Mouse (Mus musculus) left cerebral cortex, adult 2 months (tissue): ENCODE results near the gene F11r. TPM values are rescaled to one million over a fixed set of nuclear protein-coding genes. Genes with fewer than 3 reads are reported as not detected.
"Not testable (repeated sequence)": the region's sequence is repeated elsewhere in the genome, so short reads cannot be mapped to it uniquely, and the experiment has no call there.

ENCODE experiments used
- DNase-seq, 2 experiments: peaks; one replicate each; pipeline ENCODE4 v3.0.0; 2021 to 2022; ENCODE audit warnings: low spot score in 2 of 2, mixed read lengths in 1 of 2; ENCODE audit errors: extremely low spot score in 1 of 2
- H3K27ac ChIP-seq: fragments of 200-600 bp; 2 replicates; pipeline ENCODE4 v1.8.1; 2022
- H3K4me3 ChIP-seq: fragments of 200-600 bp; 2 replicates; pipeline ENCODE4 v1.8.1; 2022
- CTCF ChIP-seq: fragments of 200-600 bp; IDR thresholded peaks from 2 replicates; pipeline ENCODE4 v1.8.1; 2022; ENCODE audit warnings: antibody characterized with exemption, mild to moderate bottlenecking, moderate library complexity
- intact Hi-C: fragments of 180-260 bp; cut with DNase I; formaldehyde crosslinking; loops from one replicate; pipeline ENCODE4 v1.15.1; 2025
- total RNA-seq, 2 experiments: library from RNA; stranded (reverse); gene quantifications; 2 replicates each; pipeline ENCODE4 v1.2.3; 2021

The F11r gene
- total RNA-seq, 2 experiments from 2014 or later, result 4.9 to 6.2 TPM

DNA sequence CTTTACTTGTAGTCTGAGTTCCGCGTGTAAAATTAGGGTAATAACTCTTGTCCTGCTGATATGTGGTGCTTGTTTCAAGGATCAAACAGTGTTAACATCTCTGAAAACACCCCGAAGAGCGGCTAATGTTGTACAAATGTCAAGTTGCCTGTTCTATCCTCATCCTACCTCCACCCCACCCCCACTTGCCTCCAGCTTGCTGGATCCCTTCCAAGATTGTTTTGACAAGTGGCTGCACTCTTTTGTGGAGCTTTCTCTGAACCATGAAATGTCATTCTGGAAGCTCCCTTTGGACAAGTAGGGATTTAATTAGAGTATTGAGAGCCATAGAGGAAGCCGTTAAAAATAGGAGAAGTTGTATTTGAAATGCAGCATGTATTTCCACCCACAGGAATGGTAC is 22.5 kb downstream of the F11r start:
- no peak overlapping the region for H3K27ac ChIP-seq
- intact Hi-C loops, result no loop called here
- H3K4me3 ChIP-seq, result no peak overlapping the region
- no peak for TF ChIP-seq CTCF
- DNase-seq, result no peak

DNA sequence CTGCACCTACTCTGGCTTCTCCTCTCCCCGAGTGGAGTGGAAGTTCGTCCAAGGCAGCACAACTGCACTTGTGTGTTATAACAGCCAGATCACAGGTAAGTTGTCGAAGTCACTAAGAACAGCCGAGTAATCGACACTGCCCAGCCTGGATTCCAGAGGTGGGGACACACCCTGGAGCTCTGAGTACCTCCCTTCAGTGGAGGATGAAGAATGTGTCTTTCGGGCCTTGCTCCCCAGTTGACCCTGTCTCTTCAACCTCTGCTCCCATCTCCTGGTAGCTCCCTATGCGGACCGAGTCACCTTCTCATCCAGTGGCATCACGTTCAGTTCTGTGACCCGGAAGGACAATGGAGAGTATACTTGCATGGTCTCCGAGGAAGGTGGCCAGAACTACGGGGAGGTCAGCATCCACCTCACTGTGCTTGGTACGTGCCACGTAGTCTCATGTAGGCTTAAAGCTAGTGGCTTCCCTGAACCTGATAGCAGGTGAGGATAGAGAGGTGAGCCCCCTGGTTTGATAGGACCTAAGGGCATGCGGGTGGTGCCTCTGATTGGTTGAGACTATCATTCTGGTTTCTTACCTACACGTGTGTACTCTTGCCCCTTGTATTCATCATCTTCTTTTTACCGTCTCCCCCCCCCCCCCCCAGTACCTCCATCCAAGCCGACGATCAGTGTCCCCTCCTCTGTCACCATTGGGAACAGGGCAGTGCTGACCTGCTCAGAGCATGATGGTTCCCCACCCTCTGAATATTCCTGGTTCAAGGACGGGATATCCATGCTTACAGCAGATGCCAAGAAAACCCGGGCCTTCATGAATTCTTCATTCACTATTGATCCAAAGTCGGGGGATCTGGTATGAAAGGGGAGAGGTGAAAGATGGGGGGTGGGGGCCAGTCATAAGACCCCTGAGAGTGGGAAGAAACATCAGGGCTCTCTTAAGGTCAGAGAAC is 23.5 kb downstream of the F11r start:
- Histone ChIP-seq H3K27ac (no peak overlapping the region), H3K4me3 (no peak overlapping the region)
- no peak for TF ChIP-seq CTCF
- intact Hi-C loops, result no loop called here
- DNase-seq, result no peak

DNA sequence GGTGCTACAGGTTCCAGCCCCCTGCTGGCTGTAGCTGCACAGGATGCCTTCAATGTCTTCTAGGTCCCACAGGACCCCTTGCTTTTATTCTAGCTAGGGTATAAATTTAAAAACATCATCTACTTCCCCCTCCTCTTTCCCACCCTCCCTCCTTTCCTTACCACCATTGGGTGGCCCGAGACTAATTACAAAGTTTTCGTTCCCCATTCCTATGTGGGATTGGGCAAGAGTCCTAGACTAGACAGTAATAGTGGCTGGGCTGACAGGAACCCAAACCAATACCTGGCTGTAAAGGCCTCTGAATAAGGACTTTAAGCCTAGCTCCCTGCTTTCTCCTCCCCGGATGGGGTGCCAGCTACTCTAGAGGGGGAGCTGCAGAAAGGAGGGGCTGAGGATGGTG is 25.8 kb downstream of the F11r start:
- TF ChIP-seq CTCF, result no peak
- no peak overlapping the region for H3K4me3 ChIP-seq
- no peak overlapping the region for H3K27ac ChIP-seq
- intact Hi-C loops, result no loop called here
- no peak for DNase-seq

DNA sequence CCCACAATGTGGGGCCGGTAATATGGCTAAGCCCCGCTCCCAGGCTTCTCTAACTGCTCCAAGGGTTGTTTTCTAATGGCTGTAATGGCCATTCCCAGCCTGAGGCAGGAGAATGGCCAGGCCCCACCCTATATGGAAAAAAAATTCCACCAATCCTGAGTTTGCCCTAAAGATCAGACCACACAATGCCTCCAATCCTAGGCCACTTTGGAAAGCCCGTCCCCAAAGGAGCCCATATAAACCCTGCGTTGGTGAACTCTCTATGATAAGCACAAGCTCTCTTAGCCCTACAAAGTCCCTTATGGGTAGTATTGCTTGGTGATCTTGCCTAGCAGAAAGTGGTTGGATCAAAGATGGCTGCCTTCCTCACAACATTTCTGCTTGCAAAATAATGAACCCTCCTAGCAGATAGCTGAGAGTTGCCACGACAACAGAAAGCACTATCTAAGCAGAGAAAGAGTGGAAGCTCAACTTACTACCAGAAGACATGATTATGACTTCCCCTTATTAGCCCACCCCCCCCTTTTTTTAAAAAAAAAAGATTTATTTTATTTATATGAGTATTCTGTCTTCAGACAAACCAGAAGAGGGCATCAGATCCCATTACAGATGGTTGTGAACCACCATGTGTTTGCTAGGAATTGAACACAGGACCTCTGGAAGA is 28.5 kb downstream of the F11r start:
- H3K4me3 ChIP-seq, result no peak overlapping the region
- H3K27ac ChIP-seq, result no peak overlapping the region
- TF ChIP-seq CTCF, result no peak
- intact Hi-C loops, result no loop called here
- DNase-seq, result no peak

DNA sequence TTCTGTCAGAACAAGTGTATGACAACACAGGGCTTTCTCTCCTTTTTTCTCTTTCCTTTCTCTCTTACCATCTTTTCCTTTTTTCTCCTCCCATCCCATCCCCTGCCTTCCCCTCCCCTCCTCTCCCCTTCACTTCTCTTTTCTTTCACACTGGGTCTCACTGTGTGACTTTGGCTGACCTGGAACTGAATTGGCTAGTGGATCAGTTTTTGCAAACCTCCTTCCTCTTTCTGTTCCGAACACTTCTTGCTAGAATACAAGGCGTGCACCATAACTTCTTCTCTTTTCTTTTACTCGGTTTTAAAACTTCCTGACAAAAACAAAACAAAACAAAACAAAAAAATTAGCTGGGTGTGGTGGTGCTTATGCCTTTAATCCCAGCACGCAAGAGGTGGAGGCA is 29.2 kb downstream of the F11r start:
- H3K27ac ChIP-seq, result no peak overlapping the region
- no peak for DNase-seq
- no peak overlapping the region for H3K4me3 ChIP-seq
- no peak for TF ChIP-seq CTCF
- intact Hi-C loops, result no loop called here

DNA sequence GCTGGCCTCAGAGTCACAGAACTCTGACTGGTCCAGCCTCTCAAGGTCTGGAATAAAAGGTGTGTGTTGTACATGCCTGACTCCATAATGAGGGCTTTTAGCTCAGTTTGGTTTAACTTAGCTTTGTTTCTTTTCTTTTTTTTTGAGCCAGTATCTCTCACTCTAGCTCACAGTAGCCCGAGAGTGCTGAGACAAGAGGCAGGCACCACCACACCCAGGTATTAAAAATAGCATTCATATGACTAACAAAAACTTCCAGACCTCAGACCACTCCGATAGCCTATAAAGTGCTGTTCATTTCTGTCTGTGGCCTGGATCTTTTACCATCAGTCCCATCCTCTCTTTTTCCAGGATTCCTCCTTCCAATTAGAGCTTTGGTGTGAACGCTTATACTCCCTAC is 32.3 kb downstream of the F11r start:
- no peak overlapping the region for H3K4me3 ChIP-seq
- H3K27ac ChIP-seq, result no peak overlapping the region
- no peak for DNase-seq
- TF ChIP-seq CTCF, result no peak
- intact Hi-C loops, result loop anchor here (2.0 to 10.0 kb wide), 2 partner anchors 57 to 355 kb away; partner anchors contain the start of gene Cfap126

DNA sequence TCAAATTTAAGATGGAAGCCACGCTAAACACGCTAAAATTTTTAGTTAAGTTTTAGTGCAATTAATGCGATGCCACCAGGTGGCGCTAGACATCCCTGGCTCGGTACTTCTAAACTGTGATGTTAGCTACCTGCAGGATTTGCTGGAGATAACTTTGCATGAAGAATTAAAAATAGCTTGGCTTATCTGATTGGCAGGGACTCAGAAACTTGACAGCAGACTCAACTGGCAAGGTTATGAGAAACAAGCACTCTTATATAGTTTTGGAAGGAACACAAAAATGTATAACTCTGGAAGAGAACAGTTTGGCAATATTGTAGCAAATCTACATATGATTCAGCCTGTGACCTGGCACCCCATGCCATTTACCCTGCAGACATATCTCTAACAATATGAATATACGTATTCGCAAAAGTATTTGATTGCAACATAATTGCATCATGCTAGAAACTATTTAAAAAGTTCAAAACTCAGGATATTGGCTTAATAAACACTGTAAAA is 33.1 kb downstream of the F11r start:
- no peak overlapping the region for H3K4me3 ChIP-seq
- DNase-seq, result peak; percentile 38 to 51
- peak; percentile 91 for TF ChIP-seq CTCF
- intact Hi-C loops, result loop anchor here (2.0 to 10.0 kb wide), 2 partner anchors 58 to 356 kb away; partner anchors contain the start of gene Cfap126
- no peak overlapping the region for H3K27ac ChIP-seq

DNA sequence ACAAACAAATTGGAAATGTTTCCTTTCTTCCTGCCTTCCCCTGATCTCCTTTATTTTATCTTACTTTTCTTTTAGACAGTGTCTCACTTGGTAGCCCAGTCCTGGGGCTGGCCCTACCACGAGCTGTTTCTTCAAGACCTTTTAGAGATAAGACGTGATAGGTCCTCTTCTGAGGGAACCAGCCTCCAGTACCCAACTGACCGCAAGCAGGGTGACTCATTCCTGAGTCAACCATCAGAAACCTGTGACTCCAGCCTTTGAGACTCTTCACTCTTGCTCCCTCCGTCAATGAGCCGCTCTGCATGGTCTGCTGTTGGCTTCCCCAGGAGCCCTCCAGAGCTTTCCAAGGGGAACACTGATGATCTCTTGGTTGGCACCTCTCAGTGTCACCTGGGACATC is 33.6 kb downstream of the F11r start:
- intact Hi-C loops, result loop anchor here (2.0 to 10.0 kb wide), 2 partner anchors 58 to 356 kb away; partner anchors contain the start of gene Cfap126
- Histone ChIP-seq H3K27ac (no peak overlapping the region), H3K4me3 (no peak overlapping the region)
- TF ChIP-seq CTCF, result no peak
- DNase-seq, result no peak

DNA sequence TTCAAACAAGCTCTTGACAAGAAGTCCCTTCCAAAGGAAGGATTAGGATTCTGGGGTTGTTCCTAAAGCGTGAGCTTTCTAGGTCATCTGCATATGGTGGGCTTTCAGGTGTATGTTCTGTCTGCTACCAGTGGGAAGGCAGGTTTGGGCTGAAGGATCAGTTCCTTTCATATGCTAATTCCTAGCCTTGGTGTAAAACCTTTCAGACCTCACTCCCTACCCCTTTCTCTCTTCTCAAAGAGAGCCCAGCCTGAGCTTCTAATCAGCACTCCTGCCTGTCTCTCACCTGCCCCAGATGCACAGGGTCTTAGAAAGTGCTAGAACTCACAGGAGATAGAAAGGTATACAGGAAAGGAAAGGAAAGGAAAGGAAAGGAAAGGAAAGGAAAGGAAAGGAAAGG is 34.1 kb downstream of the F11r start:
- DNase-seq, result no peak
- TF ChIP-seq CTCF, result no peak
- no peak overlapping the region for H3K27ac ChIP-seq
- no peak overlapping the region for H3K4me3 ChIP-seq
- intact Hi-C loops, result loop anchor here (2.0 to 10.0 kb wide), 2 partner anchors 59 to 357 kb away; partner anchors contain the start of gene Cfap126

DNA sequence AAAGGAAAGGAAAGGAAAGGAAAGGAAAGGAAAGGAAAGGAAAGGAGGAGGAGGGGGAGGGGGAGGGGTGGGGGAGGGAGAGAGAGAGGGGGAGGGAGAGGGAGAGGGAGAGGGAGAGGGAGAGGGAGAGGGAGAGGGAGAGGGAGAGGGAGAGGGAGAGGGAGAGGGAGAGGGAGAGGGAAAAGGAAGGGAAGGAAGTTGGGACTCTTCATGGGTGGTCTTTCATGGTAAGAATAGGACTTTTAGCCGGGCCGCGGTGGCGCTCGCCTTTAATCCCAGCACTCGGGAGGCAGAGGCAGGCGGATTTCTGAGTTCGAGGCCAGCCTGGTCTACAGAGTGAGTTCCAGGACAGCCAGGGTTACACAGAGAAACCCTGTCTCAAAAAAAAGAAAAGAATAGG is 34.6 kb downstream of the F11r start:
- not testable (repeated sequence) for DNase-seq, H3K27ac ChIP-seq, H3K4me3 ChIP-seq
- intact Hi-C loops, result loop anchor here (2.0 to 10.0 kb wide), 2 partner anchors 59 to 357 kb away; partner anchors contain the start of gene Cfap126

DNA sequence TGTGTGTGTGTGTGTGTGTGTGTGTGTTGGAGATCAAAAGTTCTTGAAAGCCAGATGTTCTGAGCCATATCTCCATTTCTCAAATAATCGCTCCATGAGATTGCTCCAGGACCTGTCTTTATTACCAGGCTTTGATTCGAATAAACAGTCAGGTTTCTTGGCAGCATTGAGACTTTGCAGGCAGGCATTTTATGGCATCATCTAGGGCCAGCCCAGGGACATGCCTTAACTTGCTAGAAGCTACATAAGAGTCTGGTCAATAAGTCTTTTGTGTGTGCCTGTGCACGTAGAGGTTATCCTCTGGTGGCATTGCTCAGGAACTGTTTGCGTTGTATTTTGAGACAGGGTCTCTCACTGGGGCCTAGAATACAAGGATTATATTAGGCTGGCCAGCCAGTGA is 36.2 kb downstream of the F11r start:
- intact Hi-C loops, result loop anchor here (10.0 kb wide), 1 partner anchor 359 kb away; the partner anchor contains the start of gene Cfap126
- Histone ChIP-seq H3K27ac (no peak overlapping the region), H3K4me3 (no peak overlapping the region)
- DNase-seq, result no peak
- TF ChIP-seq CTCF, result no peak
